Mouse (Mus musculus) kidney, postnatal 0 days (tissue): ENCODE measurements around the gene Selenot. TPM values are rescaled to one million over a fixed set of nuclear protein-coding genes. Genes with fewer than 3 reads are reported as not detected.

Source experiments
- ATAC-seq: fragments of 200-750 bp; cut with Nextera tagmentation; replicated peaks from 2 replicates; pipeline ENCODE4 v1.8.0; 2017; ENCODE audit warnings: low read depth, moderate number of reproducible peaks, moderate TSS enrichment, moderate library complexity; ENCODE audit not compliant: low FRiP score
- DNase-seq: peaks from one replicate; pipeline ENCODE4 v3.0.0-alpha.2; 2016; ENCODE audit warnings: low spot score
- H3K27ac ChIP-seq: fragments of 300-500 bp; sonication (generic); 2 replicates; pipeline ENCODE4 v1.5.1; 2014; ENCODE audit warnings: mild to moderate bottlenecking
- H3K27me3 ChIP-seq: fragments of 300-500 bp; sonication (generic); 2 replicates; pipeline ENCODE4 v1.6.1; 2014; ENCODE audit warnings: low read length, mixed read lengths; ENCODE audit not compliant: insufficient read depth
- H3K36me3 ChIP-seq: fragments of 300-500 bp; sonication (generic); 2 replicates; pipeline ENCODE4 v1.6.1; 2014; ENCODE audit warnings: low read length, mixed read lengths; ENCODE audit not compliant: insufficient read depth
- H3K4me1 ChIP-seq: fragments of 300-500 bp; sonication (generic); replicated peaks from 2 replicates; pipeline ENCODE4 v1.6.1; 2014; ENCODE audit warnings: antibody characterized with exemption, low read length, mixed read lengths; ENCODE audit not compliant: insufficient read depth
- H3K4me2 ChIP-seq: fragments of 300-500 bp; sonication (generic); 2 replicates; pipeline ENCODE4 v1.6.1; 2014; ENCODE audit warnings: mild to moderate bottlenecking, low read length, moderate library complexity, mixed read lengths
- H3K4me3 ChIP-seq: fragments of 300-500 bp; sonication (generic); replicated peaks from 2 replicates; pipeline ENCODE4 v1.5.1; 2014; ENCODE audit warnings: low read depth, low read length
- H3K9ac ChIP-seq: fragments of 300-500 bp; sonication (generic); 2 replicates; pipeline ENCODE4 v1.6.1; 2014; ENCODE audit warnings: low read depth, low read length
- H3K9me3 ChIP-seq: fragments of 300-500 bp; sonication (generic); replicated peaks from 2 replicates; pipeline ENCODE4 v1.6.1; 2016; ENCODE audit warnings: low read length, inconsistent platforms, mixed read lengths
- CTCF ChIP-seq: IDR thresholded peaks from 2 replicates; pipeline ENCODE4 v1.5.1; 2016; ENCODE audit warnings: antibody characterized with exemption, low read depth, mild to moderate bottlenecking, moderate library complexity
- WGBS: fragments of 180-500 bp; shearing (Covaris S2); extraction: QIAGEN DNeasy Blood & Tissue Kit; methylation state at CpG from one replicate; pipeline ENCODE4 v1.1.7; 2014; 5-methylcytosine and 5-hydroxymethylcytosine counted together
- polyA plus RNA-seq: library from polyadenylated mRNA; unstranded; fragments of >200 nt; fragmentation: Nextera tagmentation; extraction: Ambion mirVana; gene quantifications from 2 replicates; pipeline ENCODE4 v1.2.1, GENCODE M21; 2015

Gene Selenot
- polyA plus RNA-seq, 1 experiment from 2014 or later, result 24.9 TPM

- no peak overlapping the region for H3K4me3 ChIP-seq
- no peak for TF ChIP-seq CTCF
- H3K4me1 ChIP-seq, result no peaks in the 10 kb centered on the region
- H3K4me2 ChIP-seq, result no peak overlapping the region
- WGBS, result 69% methylated on average over 5 of the region's 5 CpGs
- DNase-seq (no peak), ATAC-seq (no peak)
- no peaks in the 10 kb centered on the region for H3K27me3 ChIP-seq
- H3K9ac ChIP-seq, result no peak overlapping the region
- H3K9me3 ChIP-seq, result no peaks in the 10 kb centered on the region
- peaks cover 15% of the 10 kb centered on the region; the same call in 1 of the 2 replicates for H3K36me3 ChIP-seq
- H3K27ac ChIP-seq, result no peak overlapping the region
Observed at GRCm38 (mm10) chr3:58593623-58594022, 17.2 kb downstream of the Selenot start.

GRCm38 (mm10) chr3:58608506-58608905 lies 32.1 kb downstream of the Selenot start:
- Histone ChIP-seq H3K4me1 (no peaks in the 10 kb centered on the region), H3K27ac (no peak overlapping the region), H3K36me3 (no peaks in the 10 kb centered on the region), H3K9me3 (no peaks in the 10 kb centered on the region; the same call in 1 of the 2 replicates), H3K27me3 (no peaks in the 10 kb centered on the region), H3K9ac (no peak overlapping the region), H3K4me2 (no peak overlapping the region), H3K4me3 (no peak overlapping the region)
- DNase-seq (no peak), ATAC-seq (no peak)
- 81% methylated on average over 4 of the region's 4 CpGs for WGBS
- no peak for TF ChIP-seq CTCF

GRCm38 (mm10) chr3:58609985-58610384 lies 33.5 kb downstream of the Selenot start:
- Histone ChIP-seq H3K27ac (no peak overlapping the region), H3K9me3 (no peaks in the 10 kb centered on the region; the same call in 1 of the 2 replicates), H3K4me2 (no peak overlapping the region), H3K4me3 (no peak overlapping the region), H3K9ac (no peak overlapping the region), H3K4me1 (no peaks in the 10 kb centered on the region), H3K27me3 (no peaks in the 10 kb centered on the region), H3K36me3 (no peaks in the 10 kb centered on the region)
- WGBS, result 84% methylated on average over 5 of the region's 5 CpGs
- DNase-seq, result no peak
- no peak for ATAC-seq
- TF ChIP-seq CTCF, result no peak

GRCm38 (mm10) chr3:58621066-58621465 lies 44.6 kb downstream of the Selenot start:
- no peak overlapping the region for H3K4me3 ChIP-seq
- no peak overlapping the region for H3K27ac ChIP-seq
- WGBS, result 74% methylated on average over 7 of the region's 7 CpGs
- H3K9me3 ChIP-seq, result no peaks in the 10 kb centered on the region
- DNase-seq (no peak), ATAC-seq (no peak)
- no peaks in the 10 kb centered on the region for H3K4me1 ChIP-seq
- TF ChIP-seq CTCF, result no peak
- H3K36me3 ChIP-seq, result no peaks in the 10 kb centered on the region
- no peak overlapping the region for H3K9ac ChIP-seq
- H3K27me3 ChIP-seq, result no peaks in the 10 kb centered on the region
- no peak overlapping the region for H3K4me2 ChIP-seq

- no peaks in the 10 kb centered on the region for H3K4me1 ChIP-seq
- DNase-seq, result no peak
- TF ChIP-seq CTCF, result no peak
- H3K9ac ChIP-seq, result no peak overlapping the region
- no peaks in the 10 kb centered on the region for H3K9me3 ChIP-seq
- no peaks in the 10 kb centered on the region for H3K36me3 ChIP-seq
- no peak overlapping the region for H3K4me2 ChIP-seq
- H3K27ac ChIP-seq, result no peak overlapping the region
- no peaks in the 10 kb centered on the region for H3K27me3 ChIP-seq
- no peak overlapping the region for H3K4me3 ChIP-seq
- WGBS, result 66% methylated on average over 3 of the region's 3 CpGs
- no peak for ATAC-seq
Observed at GRCm38 (mm10) chr3:58622665-58623394, 46.4 kb downstream of the Selenot start.

- H3K4me3 ChIP-seq, result no peak overlapping the region
- DNase-seq, result no peak
- H3K9ac ChIP-seq, result no peak overlapping the region
- TF ChIP-seq CTCF, result no peak
- H3K4me1 ChIP-seq, result no peaks in the 10 kb centered on the region
- no peaks in the 10 kb centered on the region for H3K36me3 ChIP-seq
- ATAC-seq, result no peak
- no peaks in the 10 kb centered on the region for H3K9me3 ChIP-seq
- no peak overlapping the region for H3K4me2 ChIP-seq
- H3K27me3 ChIP-seq, result no peaks in the 10 kb centered on the region
- 91% methylated on average over 4 of the region's 4 CpGs for WGBS
- no peak overlapping the region for H3K27ac ChIP-seq
Observed at GRCm38 (mm10) chr3:58624981-58625380, 48.5 kb downstream of the Selenot start.
